Mouse (Mus musculus): ENCODE data around the gene Acpp.

DNA sequence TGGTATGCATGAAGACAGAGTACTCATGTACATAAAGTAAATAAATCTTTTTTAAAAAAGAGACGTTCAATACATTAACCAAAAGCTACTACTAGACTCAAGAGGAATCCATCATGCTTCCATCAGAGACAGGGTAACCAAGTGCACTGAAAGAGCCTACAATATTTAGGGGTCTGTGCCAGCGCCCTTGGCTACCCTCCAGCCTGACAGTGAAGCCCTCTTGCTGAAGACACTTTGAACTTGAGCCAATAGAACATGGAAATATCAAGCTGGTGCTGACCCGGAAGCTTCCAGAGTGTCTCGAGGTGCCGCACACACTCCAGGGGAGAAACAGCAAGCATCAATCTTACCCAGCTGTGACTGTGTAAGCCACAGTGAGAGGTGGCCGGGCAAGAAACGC lies 97.4 kb downstream of the Acpp start:
- TF ChIP-seq CTCF (IDR thresholded peaks at IDR 0.05; ENCODE audit: control insufficient read depth, insufficient read depth, insufficient replicate concordance, low read depth, low read length) (no peak), POLR2A (IDR thresholded peaks at IDR 0.05; ENCODE audit: control insufficient read depth, low read depth, low read length) (no peak)

All from testis, adult 2 months (tissue).